Mouse (Mus musculus): ENCODE measurements around the gene Cyyr1.

DNA sequence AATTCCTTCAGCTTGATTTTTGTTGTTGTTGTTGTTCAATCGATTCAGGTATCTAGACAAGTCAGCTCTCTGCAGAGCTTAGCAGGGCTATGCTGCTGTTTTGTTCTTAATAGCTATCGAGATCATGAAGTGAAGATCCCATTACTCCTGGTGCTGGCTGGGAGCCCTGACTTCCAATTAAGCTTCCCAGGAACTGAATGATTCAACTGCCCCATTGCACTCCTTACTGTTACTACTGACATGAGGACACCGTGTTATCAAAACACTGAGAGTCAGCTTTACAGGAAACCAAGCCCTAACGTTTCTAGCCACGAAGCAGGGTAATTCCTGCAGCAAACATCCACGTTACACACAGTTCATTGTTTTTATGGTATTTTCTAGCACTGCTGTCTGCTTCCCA, 6.7 kb downstream of the Cyyr1 start:
- TF ChIP-seq POLR2A (IDR thresholded peaks at IDR 0.05; ENCODE audit: low read depth, low read length), result no peak
- TF ChIP-seq CTCF (IDR thresholded peaks at IDR 0.05; ENCODE audit: extremely low read depth, insufficient read depth, insufficient read length, insufficient replicate concordance), result no peak
